Mouse (Mus musculus) embryonic stem cell, embryonic (primary cell): Measurements from ENCODE around the gene Crocc.

ENCODE experiments used
- CTCF ChIA-PET, 4 experiments: fragments of 300-600 bp in 2 of 4; fragments of 350-600 bp in 2 of 4; sonication (Branson Sonifier 250); formaldehyde crosslinking; loops; one replicate each; lab custom pipeline; 2022; ENCODE audit warnings: inconsistent platforms in 2 of 4; lab: Charles Lee
- POLR2A ChIA-PET, 4 experiments: fragments of 300-600 bp in 2 of 4; fragments of 350-600 bp in 2 of 4; sonication (Branson Sonifier 250); formaldehyde crosslinking; loops; one replicate each; lab custom pipeline; 2022; ENCODE audit warnings: antibody characterized with exemption in 4 of 4, inconsistent platforms in 1 of 4; lab: Charles Lee

Crocc gene

GRCm38 (mm10) chr4:141060426-141061301 is at the start of gene Crocc:
Crocc (minus strand) TSS chr4:141060550.
- ChIA-PET CTCF (interaction anchor here (0.5 to 2.4 kb wide), 22 partner anchors 8 to 331 kb away, joined by 3 to 11 read pairs (median 3); partner anchors contain the start of genes Necap2 (in 2 of the 4) and Atp13a2 (in 1 of the 4)), POLR2A (interaction anchor here (0.6 to 2.4 kb wide), 15 partner anchors 9 to 525 kb away, joined by 3 to 18 read pairs (median 4); partner anchors contain the start of gene Necap2 (in 2 of the 4))

GRCm38 (mm10) chr4:141108196-141108732 is 47.9 kb upstream of the Crocc start:
- ChIA-PET CTCF (interaction anchor here in 3 of 4 experiments (0.6 to 4.8 kb wide), 4 partner anchors 12 to 142 kb away, joined by 3 to 34 read pairs (median 11); partner anchors contain the start of gene Necap2 (in 1 of the 3)), POLR2A (interaction anchor here in 1 of 4 experiments (1.3 to 2.7 kb wide), 3 partner anchors 10 to 16 kb away, joined by 5 to 15 read pairs (median 6); no protein-coding TSS in a partner anchor)

GRCm38 (mm10) chr4:141106526-141107183 is 46.3 kb upstream of the Crocc start:
- ChIA-PET CTCF (interaction anchor here in 2 of 4 experiments (0.6 to 3.9 kb wide), 6 partner anchors 14 to 68 kb away, joined by 3 to 19 read pairs (median 4); partner anchors contain the start of gene Necap2 (in 1 of the 2)), POLR2A (interaction anchor here in 3 of 4 experiments (0.5 to 2.7 kb wide), 13 partner anchors 9 to 605 kb away, joined by 3 to 15 read pairs (median 3); no protein-coding TSS in a partner anchor)

GRCm38 (mm10) chr4:141101855-141102254 is 41.5 kb upstream of the Crocc start:
- ChIA-PET CTCF (interaction anchor here (0.5 to 4.4 kb wide), 46 partner anchors 8 to 560 kb away, joined by 3 to 44 read pairs (median 4); partner anchors contain the start of genes Crocc (in 2 of the 4), Fbxo42 (in 2 of the 4), Necap2 (in 2 of the 4) and Szrd1 (in 1 of the 4)), POLR2A (interaction anchor here in 3 of 4 experiments (0.5 to 2.8 kb wide), 13 partner anchors 10 to 46 kb away, joined by 3 to 12 read pairs (median 3); partner anchors contain the start of genes Fbxo42 (in 1 of the 3) and Necap2 (in 1 of the 3))

- CTCF ChIA-PET: interaction anchor here (0.5 to 4.4 kb wide), 24 partner anchors 9 to 351 kb away, joined by 3 to 44 read pairs (median 4); partner anchors contain the start of genes Necap2 (in 2 of the 4), Crocc (in 1 of the 4) and Fbxo42 (in 1 of the 4)
- POLR2A ChIA-PET: interaction anchor here in 3 of 4 experiments (1.0 to 2.8 kb wide), 11 partner anchors 12 to 183 kb away, joined by 3 to 12 read pairs (median 4); partner anchors contain the start of genes Fbxo42 (in 1 of the 3) and Necap2 (in 1 of the 3)
Observed at GRCm38 (mm10) chr4:141101291-141101690, 40.9 kb upstream of the Crocc start.

- POLR2A ChIA-PET: interaction anchor here in 3 of 4 experiments (0.6 to 2.8 kb wide), 26 partner anchors 8 to 353 kb away, joined by 3 to 12 read pairs (median 4); partner anchors contain the start of genes Necap2 (in 1 of the 3) and Szrd1 (in 1 of the 3)
- CTCF ChIA-PET: interaction anchor here in 3 of 4 experiments (0.6 to 4.4 kb wide), 12 partner anchors 10 to 925 kb away, joined by 3 to 44 read pairs (median 5); partner anchors contain the start of gene Necap2 (in 1 of the 3)
Observed at GRCm38 (mm10) chr4:141099956-141100355, 39.6 kb upstream of the Crocc start.

- CTCF ChIA-PET: interaction anchor here in 2 of 4 experiments (0.9 to 4.0 kb wide), 2 partner anchors 21 to 22 kb away, joined by 4 to 27 read pairs; no protein-coding TSS in a partner anchor
- POLR2A ChIA-PET: interaction anchor here in 1 of 4 experiments (1.6 to 2.8 kb wide), 3 partner anchors 17 to 22 kb away, joined by 5 to 12 read pairs (median 6); partner anchors contain the start of gene Necap2
Observed at GRCm38 (mm10) chr4:141098935-141099334, 38.6 kb upstream of the Crocc start.

- ChIA-PET CTCF (interaction anchor here in 3 of 4 experiments (0.6 to 1.2 kb wide), 4 partner anchors 18 to 49 kb away, joined by 3 to 4 read pairs (median 4); partner anchors contain the start of gene Necap2 (in 1 of the 3)), POLR2A (interaction anchor here in 2 of 4 experiments (0.6 to 0.9 kb wide), 4 partner anchors 8 to 50 kb away, joined by 3 to 4 read pairs (median 4); partner anchors contain the start of gene Necap2 (in 1 of the 2))
Observed at GRCm38 (mm10) chr4:141096710-141097109, 36.4 kb upstream of the Crocc start.

GRCm38 (mm10) chr4:141095016-141095415 is 34.7 kb upstream of the Crocc start:
- ChIA-PET CTCF (interaction anchor here in 2 of 4 experiments (0.6 to 0.9 kb wide), 3 partner anchors 27 to 133 kb away, joined by 3 to 4 read pairs (median 4); partner anchors contain the start of gene Fbxo42 (in 1 of the 2)), POLR2A (interaction anchor here in 1 of 4 experiments (0.9 kb wide), 1 partner anchor 17 kb away, joined by 3 read pairs; the partner anchor contains the start of gene Necap2)

- ChIA-PET POLR2A (interaction anchor here (0.7 to 1.7 kb wide), 7 partner anchors 8 to 94 kb away, joined by 3 to 13 read pairs (median 5); partner anchors contain the start of gene Necap2 (in 3 of the 4)), CTCF (interaction anchor here (0.5 to 2.2 kb wide), 9 partner anchors 10 to 689 kb away, joined by 3 to 16 read pairs (median 3); partner anchors contain the start of gene Necap2 (in 1 of the 4))
Observed at GRCm38 (mm10) chr4:141088714-141089113, 28.4 kb upstream of the Crocc start.

- ChIA-PET POLR2A (interaction anchor here in 3 of 4 experiments (1.2 to 1.7 kb wide), 4 partner anchors 9 to 21 kb away, joined by 5 to 13 read pairs (median 8); partner anchors contain the start of gene Necap2 (in 3 of the 3)), CTCF (interaction anchor here in 2 of 4 experiments (0.5 to 0.7 kb wide), 2 partner anchors 685 to 833 kb away, joined by 3 read pairs; no protein-coding TSS in a partner anchor)
Observed at GRCm38 (mm10) chr4:141088033-141088432, 27.7 kb upstream of the Crocc start, which contains the start of gene Spata21. Spata21 (plus strand) TSS chr4:141088333.

GRCm38 (mm10) chr4:141086862-141087261 is 26.5 kb upstream of the Crocc start:
- CTCF ChIA-PET: interaction anchor here (0.7 to 1.1 kb wide), 6 partner anchors 9 to 129 kb away, joined by 3 to 9 read pairs (median 5); partner anchors contain the start of gene Necap2 (in 3 of the 4)

GRCm38 (mm10) chr4:141078510-141079137 is 18.3 kb upstream of the Crocc start:
- POLR2A ChIA-PET: interaction anchor here (0.7 to 4.0 kb wide), 64 partner anchors 8 to 428 kb away, joined by 3 to 22 read pairs (median 4); partner anchors contain the start of genes Crocc (in 2 of the 4), Spata21 (in 2 of the 4) and Fbxo42 (in 1 of the 4)

More at GRCm38 (mm10) chr4:141086862-141087261, 26.5 kb upstream of the Crocc start:
- POLR2A ChIA-PET: interaction anchor here in 3 of 4 experiments (0.7 to 1.4 kb wide), 6 partner anchors 8 to 1956 kb away, joined by 3 to 6 read pairs (median 4); partner anchors contain the start of genes Necap2 (in 2 of the 3) and Minos1 (in 1 of the 3)

GRCm38 (mm10) chr4:141077681-141078509 is 17.5 kb upstream of the Crocc start, which contains the start of gene Necap2:
Necap2 (minus strand) TSS chr4:141078357.
- ChIA-PET POLR2A (interaction anchor here (0.6 to 4.0 kb wide), 66 partner anchors 9 to 429 kb away, joined by 3 to 22 read pairs (median 4); partner anchors contain the start of genes Crocc (in 2 of the 4), Spata21 (in 2 of the 4) and Fbxo42 (in 1 of the 4)), CTCF (interaction anchor here (0.5 to 6.3 kb wide), 64 partner anchors 8 to 333 kb away, joined by 3 to 86 read pairs (median 4); partner anchors contain the start of genes Fbxo42 (in 2 of the 4), Arhgef19 (in 1 of the 4) and Crocc (in 1 of the 4))

More at GRCm38 (mm10) chr4:141078510-141079137, 18.3 kb upstream of the Crocc start:
- CTCF ChIA-PET: interaction anchor here (0.5 to 6.3 kb wide), 62 partner anchors 8 to 334 kb away, joined by 3 to 86 read pairs (median 4); partner anchors contain the start of genes Fbxo42 (in 2 of the 4), Arhgef19 (in 1 of the 4) and Crocc (in 1 of the 4)
